Comparison of ENCODE assay signal across 8 mouse cellular contexts in genomic region chr4:100008371-100009090, GRCm38 (mm10).
A peak's percentile ranks its signal among the peaks of the same experiment; 100 is the strongest.
DNase-seq lines count a peak whose midpoint lies in the region; ATAC-seq and TF ChIP-seq lines count a peak whose summit lies in the region.

No protein-coding gene starts in this region.

- no peaks in the 10 kb centered on the region for H3K4me1 ChIP-seq in liver, embryonic 14.5 days (replicated peaks; ENCODE audit: control insufficient read depth in 2 of 2, insufficient read depth in 2 of 2, low read length in 1 of 2)

- no peaks in the 10 kb centered on the region for H3K27me3 ChIP-seq in liver, embryonic 14.5 days (ENCODE audit: control insufficient read depth, insufficient read depth, low read length)

- H3K27ac ChIP-seq in liver, embryonic 14.5 days, result no peak overlapping the region

- TF ChIP-seq EP300 in liver, embryonic 14.5 days (IDR thresholded peaks at IDR 0.05; ENCODE audit: low read depth), result no peak

- no peak overlapping the region for H3K9ac ChIP-seq in liver, embryonic 14.5 days (replicated peaks)

- no peak overlapping the region for H3K4me3 ChIP-seq in liver, embryonic 14.5 days (ENCODE audit: insufficient read depth in 1 of 2, low read depth in 2 of 2, low read length in 2 of 2)

- ATAC-seq in frontal cortex, adult (ENCODE audit: low TSS enrichment), result peak; percentile 98
- peak; percentile 62 for ATAC-seq in liver, embryonic 14.5 days (ENCODE audit: insufficient read depth)
- no peak for ATAC-seq in megakaryocyte-erythroid progenitor cell, adult 5-6 weeks (replicated peaks; ENCODE audit: low FRiP score, low TSS enrichment, poor library complexity, severe bottlenecking)

- H3K9me3 ChIP-seq in liver, embryonic 14.5 days (ENCODE audit: control insufficient read depth, low read length), result no peaks in the 10 kb centered on the region

- intact Hi-C loops in heart, postnatal 25 days (cut with DNase I), result loop anchor here (5.0 to 10.0 kb wide), 2 partner anchors 64 to 529 kb away; no protein-coding TSS in a partner anchor

- DNase-seq in ES-CJ7 (ENCODE audit: low read depth, low spot score), result peak; percentile 74
- DNase-seq in cerebellum, adult 8-10 months, result peak; percentile 47
- peak; percentile 52 for DNase-seq in heart, postnatal 25 days (ENCODE audit: low spot score)
- DNase-seq in kidney, postnatal 4 days, result peak; percentile 83 to 89
- peak; percentile 9 to 39 (median 18) for DNase-seq in liver, embryonic 14.5 days (ENCODE audit: low read depth in 3 of 3, low spot score in 3 of 3)
- peak; percentile 69 for DNase-seq in ovary, adult 18-20 months (ENCODE audit: low spot score)

- H3K4me2 ChIP-seq in liver, embryonic 14.5 days (ENCODE audit: low read depth), result no peak overlapping the region

- peak; percentile 64 for TF ChIP-seq CTCF in liver, embryonic 14.5 days (IDR thresholded peaks at IDR 0.05; ENCODE audit: low read depth)

- whole genome bisulfite sequencing in liver, embryonic 14.5 days (ENCODE audit: insufficient replicate concordance), result 44% methylated on average over 5 of the region's 5 CpGs

- H3K36me3 ChIP-seq in liver, embryonic 14.5 days (replicated peaks; ENCODE audit: control insufficient read depth, insufficient read depth, low read depth), result no peaks in the 10 kb centered on the region

Comparison
In these comparisons a context has a peak if more than half of its experiments do, and no peak if none do; other contexts are left out.
1. DNase-seq: peak in every context shown above with its lines; median percentile 86 in kidney, postnatal 4 days; 74 in ES-CJ7; 69 in ovary, adult 18-20 months; 52 in heart, postnatal 25 days; 47 in cerebellum, adult 8-10 months; 18 in liver, embryonic 14.5 days.